Mouse (Mus musculus) midbrain, postnatal 0 days (tissue): ENCODE measurements around the gene Churc1. TPM values are rescaled to one million over a fixed set of nuclear protein-coding genes. Genes with fewer than 3 reads are reported as not detected.
"Not testable (repeated sequence)": the region's sequence is repeated elsewhere in the genome, so short reads cannot be mapped to it uniquely, and the experiment has no call there.

Experiments
- ATAC-seq: fragments of 200-750 bp; cut with Nextera tagmentation; 2 replicates; pipeline ENCODE4 v1.8.0; 2017; ENCODE audit warnings: moderate number of reproducible peaks, mild to moderate bottlenecking, moderate TSS enrichment, moderate library complexity; ENCODE audit not compliant: low FRiP score
- DNase-seq: peaks from one replicate; pipeline ENCODE4 v3.0.0-alpha.2; 2015; ENCODE audit warnings: low spot score
- H3K27ac ChIP-seq: fragments of 300-500 bp; sonication (generic); 2 replicates; pipeline ENCODE4 v1.5.1; 2014; ENCODE audit warnings: low read depth, mild to moderate bottlenecking, low read length, mixed read lengths
- H3K27me3 ChIP-seq: fragments of 300-500 bp; sonication (generic); 2 replicates; pipeline ENCODE4 v1.6.1; 2014; ENCODE audit warnings: low read length, control low read depth, mixed read lengths; ENCODE audit not compliant: insufficient read depth
- H3K36me3 ChIP-seq: fragments of 300-500 bp; sonication (generic); 2 replicates; pipeline ENCODE4 v1.6.1; 2014; ENCODE audit warnings: low read length, control low read depth, mixed read lengths; ENCODE audit not compliant: insufficient read depth
- H3K4me1 ChIP-seq: fragments of 300-500 bp; sonication (generic); 2 replicates; pipeline ENCODE4 v1.6.1; 2014; ENCODE audit warnings: mild to moderate bottlenecking, control low read depth, antibody characterized with exemption, low read length, mixed read lengths; ENCODE audit not compliant: insufficient read depth
- H3K4me2 ChIP-seq: fragments of 300-500 bp; sonication (generic); 2 replicates; pipeline ENCODE4 v1.6.1; 2014; ENCODE audit warnings: low read depth, mild to moderate bottlenecking, low read length, mixed read lengths; ENCODE audit not compliant: poor library complexity, severe bottlenecking
- H3K4me3 ChIP-seq: fragments of 300-500 bp; sonication (generic); 2 replicates; pipeline ENCODE4 v1.5.1; 2014; ENCODE audit warnings: low read depth, mild to moderate bottlenecking, low read length, moderate library complexity
- H3K9ac ChIP-seq: fragments of 300-500 bp; sonication (generic); replicated peaks from 2 replicates; pipeline ENCODE4 v1.6.1; 2014; ENCODE audit warnings: mild to moderate bottlenecking, low read length, moderate library complexity, mixed read lengths; ENCODE audit not compliant: poor library complexity, severe bottlenecking
- H3K9me3 ChIP-seq: fragments of 300-500 bp; sonication (generic); 2 replicates; pipeline ENCODE4 v1.6.1; 2016; ENCODE audit warnings: low read length, control low read depth
- CTCF ChIP-seq: IDR thresholded peaks from 2 replicates; pipeline ENCODE4 v1.5.1; 2016; ENCODE audit warnings: antibody characterized with exemption, mild to moderate bottlenecking
- WGBS: fragments of 180-500 bp; shearing (Covaris S2); extraction: QIAGEN DNeasy Blood & Tissue Kit; methylation state at CpG from one replicate; pipeline ENCODE4 v1.1.7; 2014; 5-methylcytosine and 5-hydroxymethylcytosine counted together
- polyA plus RNA-seq: library from polyadenylated mRNA; unstranded; fragments of >200 nt; fragmentation: Nextera tagmentation; extraction: Ambion mirVana; gene quantifications from 2 replicates; pipeline ENCODE4 v1.2.1, GENCODE M21; 2015
- total RNA-seq: library from RNA; depleted of rRNA; stranded (reverse); fragments of >200 nt; gene quantifications from 2 replicates; pipeline ENCODE4 v1.2.3, GENCODE M21; 2014

Gene Churc1
- total and polyA plus RNA-seq, 2 experiments from 2014 or later, result 60.3 to 120 TPM

- no peaks in the 10 kb centered on the region for H3K36me3 ChIP-seq
- TF ChIP-seq CTCF, result no peak
- no peak overlapping the region for H3K4me3 ChIP-seq
- H3K27me3 ChIP-seq, result no peaks in the 10 kb centered on the region
- no peak overlapping the region for H3K4me2 ChIP-seq
- no peak for ATAC-seq
- no peaks in the 10 kb centered on the region for H3K9me3 ChIP-seq
- no peak overlapping the region for H3K9ac ChIP-seq
- 50% methylated on average over 8 of the region's 8 CpGs for WGBS
- no peak overlapping the region for H3K27ac ChIP-seq
- no peak for DNase-seq
- no peaks in the 10 kb centered on the region for H3K4me1 ChIP-seq
These were observed 25.2 kb downstream of the Churc1 start for GRCm38 (mm10) chr12:76790446-76791084.

DNA sequence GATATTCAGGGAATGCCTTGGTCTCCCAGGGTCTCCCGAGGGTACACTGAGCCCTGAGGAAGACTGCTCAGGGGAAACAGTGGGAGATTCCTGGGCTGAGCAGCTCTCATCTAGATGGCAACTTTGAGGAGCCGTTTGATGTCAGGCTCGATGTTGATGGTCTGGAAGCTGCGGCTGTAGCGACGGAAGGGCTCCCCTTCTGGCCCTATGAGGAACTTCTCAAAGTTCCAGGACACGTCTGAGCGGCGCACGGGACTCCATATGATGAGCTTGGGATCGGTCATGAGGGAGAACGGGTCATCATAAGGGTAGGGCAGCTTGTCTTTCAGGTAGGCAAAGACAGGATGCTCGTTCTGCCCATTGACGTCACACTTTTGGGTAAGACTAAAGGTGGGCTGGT lies 27.2 kb downstream of the Churc1 start:
- not testable (repeated sequence) for H3K27ac ChIP-seq, H3K4me3 ChIP-seq, H3K4me1 ChIP-seq, H3K36me3 ChIP-seq, H3K4me2 ChIP-seq, ATAC-seq, DNase-seq, H3K9ac ChIP-seq, H3K27me3 ChIP-seq, H3K9me3 ChIP-seq
- 0 out of 2 replicates have a peak, but pooled peaks have one; percentile 4 for TF ChIP-seq CTCF
- WGBS, result 64% methylated on average over 13 of the region's 14 CpGs

- no peak for DNase-seq
- H3K27me3 ChIP-seq, result no peaks in the 10 kb centered on the region
- 77% methylated on average over 5 of the region's 5 CpGs for WGBS
- H3K4me2 ChIP-seq, result no peak within 1 kb of the TSS
- no peaks in the 10 kb centered on the region for H3K4me1 ChIP-seq
- no peak within 1 kb of the TSS for H3K4me3 ChIP-seq
- H3K36me3 ChIP-seq, result peaks cover 16% of the 10 kb centered on the region
- H3K9me3 ChIP-seq, result no peaks in the 10 kb centered on the region
- no peak within 1 kb of the TSS for H3K27ac ChIP-seq
- no peak for TF ChIP-seq CTCF
- H3K9ac ChIP-seq, result no peak within 1 kb of the TSS
- no peak for ATAC-seq
These were observed 30.0 kb downstream of the Churc1 start, which contains the start of gene Gpx2 for GRCm38 (mm10) chr12:76795350-76795749. Gene Gpx2, minus strand, starts transcription at chr12:76795554.

DNA sequence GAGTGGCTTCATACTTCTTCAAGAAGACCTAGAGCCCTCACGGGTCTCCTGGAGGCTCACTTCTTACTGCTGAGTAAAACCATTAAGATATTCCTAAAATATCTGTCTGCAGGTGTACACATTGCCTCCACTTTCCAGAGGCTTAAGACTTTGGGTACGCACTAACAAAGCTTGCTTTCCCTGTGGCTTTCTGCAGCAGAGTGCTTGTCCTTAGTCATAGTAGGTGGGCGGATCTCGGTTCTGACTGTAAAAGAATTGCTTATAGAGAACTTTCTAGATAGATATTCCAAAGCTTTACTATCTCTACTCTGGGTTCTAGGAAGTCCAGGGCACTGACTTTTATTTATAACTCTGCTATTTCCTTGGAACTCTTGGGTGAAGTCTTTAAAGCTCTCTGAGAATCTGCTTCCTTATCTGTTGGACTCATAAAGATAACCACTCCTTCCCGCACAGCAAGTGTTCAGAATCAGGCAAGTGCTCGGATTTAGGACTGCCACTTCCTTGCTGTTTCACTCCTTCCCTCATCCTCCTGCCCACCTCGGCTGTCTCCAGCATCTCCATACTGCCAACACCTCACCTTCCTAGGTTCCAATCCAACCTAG lies 31.7 kb downstream of the Churc1 start:
- H3K4me2 ChIP-seq, result no peak overlapping the region
- no peak for TF ChIP-seq CTCF
- H3K9ac ChIP-seq, result no peak overlapping the region
- no peak for ATAC-seq
- H3K27me3 ChIP-seq, result no peaks in the 10 kb centered on the region
- peaks cover 27% of the 10 kb centered on the region for H3K36me3 ChIP-seq
- no peaks in the 10 kb centered on the region for H3K9me3 ChIP-seq
- H3K4me1 ChIP-seq, result no peaks in the 10 kb centered on the region
- H3K4me3 ChIP-seq, result no peak overlapping the region
- H3K27ac ChIP-seq, result no peak overlapping the region
- DNase-seq, result no peak
- 87% methylated on average over 7 of the region's 7 CpGs for WGBS

GRCm38 (mm10) chr12:76798008-76798720 lies 32.8 kb downstream of the Churc1 start:
- H3K4me2 ChIP-seq, result no peak overlapping the region
- ATAC-seq (no peak), DNase-seq (no peak)
- H3K9ac ChIP-seq, result no peak overlapping the region
- TF ChIP-seq CTCF, result no peak
- no peak overlapping the region for H3K4me3 ChIP-seq
- peaks cover 30% of the 10 kb centered on the region for H3K36me3 ChIP-seq
- no peaks in the 10 kb centered on the region for H3K27me3 ChIP-seq
- no peak overlapping the region for H3K27ac ChIP-seq
- H3K9me3 ChIP-seq, result no peaks in the 10 kb centered on the region
- 41% methylated on average over 5 of the region's 5 CpGs for WGBS
- no peaks in the 10 kb centered on the region for H3K4me1 ChIP-seq

GRCm38 (mm10) chr12:76803028-76803427 lies 37.7 kb downstream of the Churc1 start:
- H3K9ac ChIP-seq, result no peak overlapping the region
- H3K27ac ChIP-seq, result no peak overlapping the region
- no peaks in the 10 kb centered on the region for H3K9me3 ChIP-seq
- H3K4me1 ChIP-seq, result no peaks in the 10 kb centered on the region
- no peak overlapping the region for H3K4me3 ChIP-seq
- ATAC-seq (no peak), DNase-seq (no peak)
- WGBS, result 94% methylated on average over 10 of the region's 10 CpGs
- H3K4me2 ChIP-seq, result no peak overlapping the region
- H3K27me3 ChIP-seq, result no peaks in the 10 kb centered on the region
- H3K36me3 ChIP-seq, result peaks cover 33% of the 10 kb centered on the region
- no peak for TF ChIP-seq CTCF
